Comparison of ENCODE assay signal across 8 mouse cellular contexts in genomic region chr4:71291741-71292149, GRCm38 (mm10).
DNase-seq lines count a peak whose midpoint lies in the region; ATAC-seq and TF ChIP-seq lines count a peak whose summit lies in the region.

No protein-coding gene starts in this region.

- no peak overlapping the region for H3K4me2 ChIP-seq in heart, embryonic 11.5 days
- H3K4me2 ChIP-seq in liver, embryonic 16.5 days (ENCODE audit: low read depth, low read length) = peak overlapping the region; percentile 46
- no peak overlapping the region for H3K4me2 ChIP-seq in stomach, postnatal 0 days (replicated peaks; ENCODE audit: low read depth)

- H3K9ac ChIP-seq in heart, embryonic 11.5 days (ENCODE audit: low read depth, low read length) = no peak overlapping the region
- no peak overlapping the region for H3K9ac ChIP-seq in liver, embryonic 16.5 days (ENCODE audit: low read depth, low read length)
- no peak overlapping the region for H3K9ac ChIP-seq in stomach, postnatal 0 days (ENCODE audit: low read length)

- no peak for ATAC-seq in heart, embryonic 11.5 days (replicated peaks; ENCODE audit: insufficient number of reproducible peaks, low FRiP score, low TSS enrichment)
- peak; percentile 67 for ATAC-seq in liver, embryonic 16.5 days (ENCODE audit: low read depth)
- ATAC-seq in cerebellum, adult (ENCODE audit: insufficient number of reproducible peaks, low FRiP score, low TSS enrichment) = no peak
- no peak for ATAC-seq in stomach, postnatal 0 days (ENCODE audit: low FRiP score, low TSS enrichment)

- H3K4me1 ChIP-seq in heart, embryonic 11.5 days (ENCODE audit: control insufficient read depth, insufficient read depth, low read length) = no peaks in the 10 kb centered on the region
- H3K4me1 ChIP-seq in bone marrow macrophage, adult 2 months (ENCODE audit: control insufficient read depth, insufficient read depth, low read length) = no peaks in the 10 kb centered on the region
- H3K4me1 ChIP-seq in liver, embryonic 16.5 days (ENCODE audit: control insufficient read depth, low read depth, low read length) = no peaks in the 10 kb centered on the region
- no peaks in the 10 kb centered on the region for H3K4me1 ChIP-seq in stomach, postnatal 0 days (replicated peaks; ENCODE audit: control insufficient read depth, insufficient read depth)

- TF ChIP-seq POLR2A in bone marrow macrophage, adult 2 months (IDR thresholded peaks at IDR 0.05; ENCODE audit: borderline replicate concordance, low read depth, low read length) = no peak

- no peaks in the 10 kb centered on the region; the same call in 1 of the 2 replicates for H3K36me3 ChIP-seq in heart, embryonic 11.5 days (ENCODE audit: control insufficient read depth, insufficient read depth, low read length)
- no peaks in the 10 kb centered on the region for H3K36me3 ChIP-seq in liver, embryonic 16.5 days (ENCODE audit: control insufficient read depth, insufficient read depth)
- H3K36me3 ChIP-seq in stomach, postnatal 0 days (ENCODE audit: control insufficient read depth, insufficient read depth, low read length) = no peaks in the 10 kb centered on the region

- TF ChIP-seq CTCF in bone marrow macrophage, adult 2 months (IDR thresholded peaks at IDR 0.05; ENCODE audit: low read depth, low read length) = no peak
- no peak for TF ChIP-seq CTCF in stomach, postnatal 0 days (IDR thresholded peaks at IDR 0.05; ENCODE audit: low read depth)

- 0 out of 2 replicates have a peak, but pooled peaks cover 4% of the 10 kb centered on the region for H3K9me3 ChIP-seq in heart, embryonic 11.5 days (replicated peaks; ENCODE audit: control insufficient read depth, low read length)
- no peaks in the 10 kb centered on the region for H3K9me3 ChIP-seq in liver, embryonic 16.5 days (replicated peaks; ENCODE audit: control insufficient read depth, low read length)
- H3K9me3 ChIP-seq in stomach, postnatal 0 days (ENCODE audit: control insufficient read depth, low read length) = no peaks in the 10 kb centered on the region

- H3K27ac ChIP-seq in heart, embryonic 11.5 days (ENCODE audit: low read depth, low read length) = no peak overlapping the region
- H3K27ac ChIP-seq in bone marrow macrophage, adult 2 months (ENCODE audit: insufficient read depth, low read depth, low read length) = peak overlapping the region; percentile 42
- H3K27ac ChIP-seq in liver, embryonic 16.5 days (ENCODE audit: low read length) = no peak overlapping the region
- no peak overlapping the region for H3K27ac ChIP-seq in stomach, postnatal 0 days (replicated peaks)

- TF ChIP-seq EP300 in stomach, postnatal 0 days (optimal IDR thresholded peaks at IDR 0.05) = no peak

- 76% methylated on average over 10 of the region's 10 CpGs for WGBS in heart, embryonic 11.5 days (ENCODE audit: insufficient replicate concordance)
- WGBS in liver, embryonic 16.5 days (ENCODE audit: insufficient replicate concordance) = 20% methylated on average over 10 of the region's 10 CpGs
- 83% methylated on average over 10 of the region's 10 CpGs for WGBS in stomach, postnatal 0 days

- H3K27me3 ChIP-seq in heart, embryonic 11.5 days (ENCODE audit: control insufficient read depth, insufficient read depth, low read length) = no peaks in the 10 kb centered on the region
- H3K27me3 ChIP-seq in liver, embryonic 16.5 days (ENCODE audit: control insufficient read depth, insufficient read depth, low read depth, low read length) = no peaks in the 10 kb centered on the region
- H3K27me3 ChIP-seq in stomach, postnatal 0 days (ENCODE audit: control insufficient read depth, insufficient read depth, low read length) = no peaks in the 10 kb centered on the region

- peak; percentile 22 to 73 for DNase-seq in heart, adult 18-20 months
- peak; percentile 33 to 37 for DNase-seq in spleen, adult 18-20 months
- no peak for DNase-seq in MN1 (ENCODE audit: low spot score)
- no peak for DNase-seq in stomach, postnatal 0 days (ENCODE audit: low spot score)

- no peak overlapping the region for H3K4me3 ChIP-seq in heart, embryonic 11.5 days (ENCODE audit: low read depth, low read length)
- H3K4me3 ChIP-seq in bone marrow macrophage, adult 2 months (ENCODE audit: insufficient read depth, low read length) = peak overlapping the region; percentile 51
- H3K4me3 ChIP-seq in liver, embryonic 16.5 days (ENCODE audit: low read depth, low read length) = peak overlapping the region; percentile 37
- H3K4me3 ChIP-seq in stomach, postnatal 0 days (ENCODE audit: low read depth, low read length) = no peak overlapping the region

Comparison
In these comparisons a context has a peak if more than half of its experiments do, and no peak if none do; other contexts are left out.
1. DNase-seq: peak in heart, adult 18-20 months (2 of 2) and spleen, adult 18-20 months (2 of 2); none in MN1 (single experiment) and stomach, postnatal 0 days (single experiment).
2. H3K4me3 ChIP-seq: peak in bone marrow macrophage, adult 2 months (single experiment) and liver, embryonic 16.5 days (single experiment); none in heart, embryonic 11.5 days (single experiment) and stomach, postnatal 0 days (single experiment).